Mouse (Mus musculus) inflammation-experienced regulatory T-cells, adult 6 months (primary cell): ENCODE measurements around the gene Sap25. TPM values are rescaled to one million over a fixed set of nuclear protein-coding genes. Genes with fewer than 3 reads are reported as not detected.

Experiments used
- ATAC-seq: one replicate; pipeline ENCODE4 v1.8.0; 2017
- polyA plus RNA-seq, 3 experiments: library from polyadenylated mRNA; unstranded; fragments of 100-300 nt; shearing (Covaris generic); gene quantifications; one replicate each; pipeline ENCODE4 v1.2.1; 2017

Gene Sap25
- polyA plus RNA-seq, 3 experiments from 2014 or later = 18.2 to 49.8 (median 44.0) TPM

DNA sequence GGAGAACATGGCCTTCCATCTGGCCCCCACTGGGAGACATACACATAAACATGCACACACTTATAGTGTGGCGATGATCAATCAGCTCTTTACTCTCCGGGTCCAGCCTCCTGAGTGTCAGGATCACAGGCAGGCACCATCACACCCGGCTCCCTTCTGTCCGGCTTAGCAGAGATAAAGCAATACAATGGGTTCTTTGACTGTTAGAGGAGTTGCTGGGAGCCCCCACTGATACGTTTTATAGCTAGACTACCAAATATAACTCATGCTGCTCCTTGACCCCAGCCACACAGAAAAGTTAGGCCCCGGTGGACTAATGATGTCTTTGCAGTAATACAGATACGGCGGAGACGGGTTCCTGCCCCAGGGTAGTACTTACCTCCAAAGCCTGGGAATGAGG, 21.9 kb downstream of the Sap25 start:
- ATAC-seq = no peak

DNA sequence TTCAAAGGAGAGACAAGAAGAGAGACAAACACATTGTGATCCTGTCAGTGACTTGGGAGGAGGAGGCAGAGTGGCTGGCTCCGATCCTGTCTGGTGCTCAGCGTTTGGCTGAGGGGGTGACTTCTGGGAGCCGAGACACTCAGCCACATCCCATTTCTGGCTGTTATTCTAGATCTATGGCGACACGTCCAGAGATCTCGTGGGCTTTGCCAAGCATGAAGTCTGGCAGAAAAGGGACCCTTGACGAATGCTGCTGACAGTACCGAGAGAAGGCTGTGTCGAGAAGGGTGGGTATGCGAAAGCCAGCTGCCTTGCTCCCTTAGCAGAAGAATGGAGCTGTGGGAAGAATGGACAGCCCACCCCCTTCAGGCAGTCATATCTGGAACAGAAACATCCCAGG, 27.8 kb downstream of the Sap25 start:
- no peak for ATAC-seq

DNA sequence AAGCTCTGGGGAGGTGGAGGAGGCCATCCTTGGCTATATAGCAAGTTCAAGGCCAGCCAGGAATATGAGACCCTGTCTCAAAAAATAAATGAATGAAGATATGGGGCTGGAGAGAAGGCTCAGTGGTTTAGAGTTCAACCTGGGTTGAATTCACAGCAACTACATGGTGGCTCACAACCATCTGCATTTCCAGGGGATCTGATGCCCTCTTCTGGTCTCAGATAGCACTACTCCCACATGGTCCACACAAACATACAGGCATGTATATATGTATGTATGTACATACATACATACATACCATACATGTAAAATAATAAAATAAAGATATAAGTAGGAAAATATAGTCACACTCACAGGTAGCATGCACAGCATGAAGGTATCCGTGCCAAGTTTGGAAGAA, 29.1 kb downstream of the Sap25 start:
- no peak for ATAC-seq

DNA sequence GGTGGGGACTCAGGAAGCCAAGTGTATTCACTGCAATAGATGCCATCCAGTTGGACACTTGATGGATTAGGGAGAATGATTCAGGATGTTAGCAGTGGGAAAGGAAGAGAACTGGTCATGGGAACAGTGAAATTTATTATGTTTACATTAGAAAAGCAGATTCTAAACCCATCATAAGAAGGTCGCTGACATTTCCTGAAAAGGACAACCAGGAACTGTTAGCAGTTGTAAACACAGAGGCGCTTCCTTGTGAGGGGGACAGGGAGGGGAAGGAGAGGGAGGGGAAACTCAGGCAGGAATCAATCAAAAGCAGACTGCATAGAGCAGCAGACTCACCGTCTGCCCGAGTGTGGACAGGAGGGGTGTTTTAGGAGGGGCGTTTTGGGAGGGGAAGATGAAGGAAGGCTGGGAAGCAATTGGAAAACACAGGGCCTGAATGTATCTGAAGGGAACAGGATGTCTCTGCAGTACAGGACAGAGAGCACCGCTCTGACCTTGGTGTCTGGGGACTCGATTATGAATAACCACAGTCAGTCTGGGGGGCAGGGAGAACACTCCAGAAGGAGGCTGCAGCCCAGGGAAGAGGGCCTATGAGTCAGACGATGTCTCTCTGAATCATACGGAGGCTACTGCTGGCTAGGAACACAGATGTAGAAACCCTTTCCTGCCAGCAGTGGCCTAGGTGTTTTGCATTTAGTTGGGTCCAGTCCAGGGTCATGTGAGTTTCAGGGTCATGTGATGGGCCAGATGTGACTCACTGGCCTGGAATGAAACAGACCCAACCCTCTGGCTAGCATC, 30.5 kb downstream of the Sap25 start:
- no peak for ATAC-seq

DNA sequence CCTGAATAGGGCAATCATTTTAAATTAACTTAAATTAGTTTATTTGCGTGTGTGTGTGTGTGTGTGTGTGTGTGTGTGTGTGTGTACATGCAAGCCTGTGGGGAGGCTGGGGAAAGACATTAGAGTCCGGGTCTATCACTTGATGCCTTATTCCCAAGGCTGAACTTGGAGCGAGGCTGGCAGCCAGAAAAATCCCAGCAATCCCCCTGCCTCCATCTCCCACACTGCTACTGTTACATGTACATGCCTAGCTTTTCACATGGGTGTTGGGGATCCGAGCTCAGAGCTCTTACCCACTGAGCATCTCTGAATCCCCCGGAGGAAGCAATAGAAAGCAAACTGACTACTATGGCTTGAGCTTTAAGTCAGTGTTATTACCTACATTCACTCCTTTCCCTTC, 31.2 kb downstream of the Sap25 start:
- no peak for ATAC-seq

DNA sequence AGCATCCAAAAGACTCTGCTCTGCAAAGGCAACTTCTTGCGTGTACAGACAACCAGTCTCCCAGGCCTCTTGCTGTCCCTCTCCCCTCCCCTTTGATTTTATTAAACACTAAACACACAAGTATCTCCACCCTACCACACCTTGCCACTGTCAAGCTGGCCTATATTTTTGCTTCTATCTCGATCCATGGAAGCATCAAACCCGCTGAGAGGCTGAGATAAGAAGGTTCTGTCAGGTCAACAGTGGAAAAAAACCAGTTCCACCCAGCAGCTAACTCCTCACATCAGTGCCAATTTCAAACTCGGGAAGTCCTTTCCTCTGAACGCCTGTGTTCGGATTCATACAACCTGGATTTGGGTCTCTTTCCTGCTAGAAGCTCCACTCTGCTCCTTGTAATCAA, 31.9 kb downstream of the Sap25 start:
- no peak for ATAC-seq

DNA sequence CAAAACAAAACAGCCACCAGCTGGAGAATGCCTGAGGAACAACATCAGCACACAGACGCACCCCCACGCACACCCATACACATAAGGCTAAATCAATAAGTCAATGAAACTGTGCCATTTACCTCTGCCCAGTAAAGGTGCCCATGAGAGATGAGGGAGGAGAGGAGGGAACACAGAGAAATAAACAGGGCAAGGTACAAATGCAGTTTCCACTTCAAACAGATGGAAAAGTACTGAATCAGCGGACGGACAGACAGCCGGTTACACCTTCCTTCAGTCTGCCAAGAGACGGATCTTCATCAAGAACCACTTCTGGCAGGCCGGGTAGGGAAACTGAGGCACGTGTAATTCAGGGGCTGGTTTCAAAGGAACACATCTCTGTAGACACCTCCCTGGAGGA, 33.7 kb downstream of the Sap25 start:
- no peak for ATAC-seq

DNA sequence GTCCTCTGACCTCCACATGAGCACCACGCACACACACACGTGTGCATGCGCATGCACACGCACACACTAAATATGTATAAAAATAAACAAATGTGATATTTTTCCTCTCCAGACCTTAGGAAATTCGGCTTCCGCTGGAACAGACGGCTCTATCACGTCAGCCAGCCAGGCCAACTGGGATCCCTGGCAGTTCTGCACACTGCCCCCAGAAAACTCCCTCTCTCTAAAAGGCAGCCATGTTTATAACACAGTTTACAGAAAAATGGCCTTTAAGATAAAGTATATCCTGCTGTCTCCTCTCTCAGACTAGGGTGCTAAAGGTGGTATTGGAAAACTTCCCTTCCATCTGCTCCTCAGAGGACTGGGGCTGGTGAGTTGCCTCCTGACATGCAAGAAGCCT, 36.7 kb downstream of the Sap25 start:
- no peak for ATAC-seq

DNA sequence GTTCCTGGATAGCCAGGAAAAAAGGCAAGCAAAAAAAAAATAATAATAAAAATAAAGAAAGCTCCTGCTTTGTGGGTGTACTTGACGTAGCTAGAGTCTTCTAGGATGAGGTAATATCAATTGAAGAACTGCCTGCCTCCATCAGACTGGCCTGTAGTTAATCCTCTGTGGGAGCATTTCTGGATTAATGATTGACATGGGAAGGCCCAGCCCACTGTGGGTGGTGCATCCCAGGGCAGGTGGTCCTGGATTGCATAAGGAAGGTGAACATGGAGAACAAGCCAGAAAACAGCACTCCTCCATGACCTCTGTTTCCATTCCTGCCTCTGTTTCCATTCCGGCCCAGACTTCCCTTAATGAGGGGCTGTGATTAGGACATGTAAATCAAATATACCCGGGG, 37.6 kb downstream of the Sap25 start:
- ATAC-seq = no peak

DNA sequence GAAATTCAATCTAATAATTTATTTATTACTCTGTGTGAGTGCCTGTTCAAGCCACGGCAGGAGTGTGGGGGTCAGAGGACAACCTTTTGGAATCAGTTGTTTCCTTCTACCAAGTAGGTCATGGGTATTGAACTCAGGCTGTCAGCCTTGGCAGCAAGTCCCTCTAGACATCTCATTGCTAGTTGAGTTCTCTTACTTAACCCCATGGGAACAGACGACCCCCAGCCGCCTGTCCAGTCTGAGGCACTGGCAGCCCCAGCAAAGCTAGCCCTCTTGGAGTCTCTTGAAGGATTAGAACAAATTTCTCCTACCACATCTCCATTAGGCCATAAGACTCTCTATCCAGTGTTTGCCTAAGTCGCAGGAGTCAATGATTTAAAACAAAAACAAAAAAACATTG, 38.6 kb downstream of the Sap25 start:
- ATAC-seq = no peak

DNA sequence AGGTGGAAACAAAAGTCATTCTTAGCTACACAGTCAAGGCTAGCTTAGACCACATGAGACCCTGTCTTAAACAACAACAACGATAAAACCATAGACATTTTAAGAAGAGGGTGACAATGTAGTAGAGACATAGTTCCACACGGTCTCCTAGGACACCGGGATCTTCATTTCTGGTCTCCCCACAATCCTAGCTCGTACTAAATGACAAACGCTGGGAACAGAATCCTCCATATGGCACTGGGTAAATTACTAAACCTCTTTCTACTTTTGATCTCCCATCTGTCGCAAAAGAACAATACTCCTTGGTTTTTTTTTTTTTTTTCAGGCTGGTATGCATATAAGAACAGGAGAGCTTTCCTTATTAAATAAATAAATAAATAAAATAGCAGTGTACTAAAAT, 41.4 kb downstream of the Sap25 start:
- no peak for ATAC-seq

DNA sequence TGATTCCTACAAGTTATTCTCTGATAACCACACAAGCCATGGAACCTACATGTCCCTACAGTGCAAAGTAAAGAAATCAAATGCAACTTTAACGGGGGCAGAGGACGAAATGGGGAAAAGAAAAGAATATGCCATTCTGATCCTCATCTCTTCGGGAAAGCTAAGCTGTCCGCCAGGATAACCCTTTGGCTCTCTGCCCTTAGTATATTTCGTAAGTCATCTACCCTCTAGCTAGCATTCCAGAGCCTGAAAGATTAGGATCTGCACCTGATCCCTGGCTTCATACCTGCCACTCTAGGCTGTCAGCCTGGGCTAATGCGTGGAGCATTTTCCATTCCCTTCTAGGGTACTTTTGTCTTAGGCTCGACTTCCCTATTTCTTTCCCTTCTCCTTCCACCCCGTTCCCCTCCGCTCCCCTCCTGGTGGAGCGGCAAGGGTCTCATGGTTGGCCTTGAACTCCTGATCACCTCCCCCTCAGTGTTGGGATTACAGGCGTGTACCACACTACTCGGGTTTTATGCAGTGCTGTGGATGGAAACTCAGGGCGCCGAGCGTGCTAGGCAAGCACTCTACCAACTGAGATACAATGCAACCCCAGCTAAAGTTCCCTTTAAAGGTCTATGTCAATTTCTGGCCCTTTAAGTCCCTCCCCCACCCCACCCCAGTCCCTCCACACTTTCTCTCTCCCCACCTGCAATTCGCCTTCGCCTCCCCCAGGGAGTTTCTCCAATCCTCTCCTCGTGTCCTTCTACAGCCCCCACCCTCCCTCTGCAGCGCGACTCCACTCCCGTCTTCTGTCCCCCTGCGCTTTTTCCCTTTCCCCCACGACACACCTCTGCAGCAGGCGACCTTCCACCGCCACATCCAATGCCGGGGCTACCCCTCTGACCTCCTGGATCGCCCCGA, 42.5 kb downstream of the Sap25 start:
- no peak for ATAC-seq

DNA sequence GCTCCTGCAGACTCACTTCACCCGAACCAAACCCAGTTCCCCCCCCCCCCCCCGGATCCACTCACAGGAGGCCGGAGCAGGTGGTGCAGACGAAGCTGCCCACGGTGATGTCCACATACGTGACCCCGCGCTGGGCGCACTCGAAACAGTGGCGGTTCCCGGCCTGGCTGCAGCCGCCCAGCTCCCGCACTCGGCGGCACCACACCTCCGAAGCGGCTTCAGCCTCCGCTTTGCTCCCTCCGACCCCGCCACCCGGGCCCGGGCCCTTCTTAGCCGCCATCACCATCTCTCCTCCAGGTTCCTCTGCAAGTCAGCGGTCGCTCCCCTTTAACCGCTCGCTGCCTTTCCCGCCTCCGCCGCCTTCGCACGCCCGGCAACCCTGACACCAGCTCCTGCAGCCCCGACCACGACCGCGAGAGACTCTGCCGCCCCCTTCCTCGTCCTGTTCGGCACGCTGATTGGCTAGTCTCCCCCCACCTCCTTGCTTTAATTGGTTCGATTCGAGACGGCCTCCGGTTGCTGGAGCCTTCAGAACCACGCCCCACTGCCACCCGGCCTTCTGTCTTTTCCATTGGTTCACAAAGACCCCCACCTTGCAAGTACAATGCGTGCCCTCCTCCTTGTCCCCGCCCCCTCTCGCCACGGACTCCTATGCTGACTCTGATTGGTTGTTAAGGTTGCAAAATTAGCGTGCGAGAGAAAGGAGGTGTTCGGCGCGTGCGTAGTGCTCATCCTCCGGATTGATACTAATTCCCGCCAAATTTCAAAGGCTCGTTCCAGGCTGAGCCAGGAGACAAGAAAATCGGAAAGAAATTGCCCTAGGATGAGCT, 43.4 kb downstream of the Sap25 start, which contains the start of gene Agfg2:
Gene Agfg2, minus strand, starts transcription at position 433 of the 830 bp plus-strand sequence.
- peak; percentile 98 for ATAC-seq

DNA sequence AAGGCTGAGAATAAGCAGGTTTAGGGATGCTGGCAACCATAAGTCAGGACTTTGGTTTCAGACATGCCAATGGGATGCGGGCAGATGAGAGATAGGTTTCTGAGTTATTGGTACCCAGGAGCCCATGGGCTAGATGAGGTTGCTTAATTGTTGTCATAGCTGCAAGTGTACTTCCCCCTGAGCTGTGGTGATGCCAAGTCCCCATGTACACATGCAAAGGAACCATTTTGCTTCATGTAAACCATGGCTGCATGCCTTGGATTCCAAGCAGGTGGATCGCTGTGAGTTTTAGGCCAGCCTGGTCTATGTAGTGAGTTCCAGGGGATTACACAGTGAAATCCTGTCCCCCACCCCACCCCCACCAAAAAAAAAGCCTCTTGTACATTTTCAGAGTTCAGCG, 44.5 kb downstream of the Sap25 start:
- ATAC-seq = no peak

DNA sequence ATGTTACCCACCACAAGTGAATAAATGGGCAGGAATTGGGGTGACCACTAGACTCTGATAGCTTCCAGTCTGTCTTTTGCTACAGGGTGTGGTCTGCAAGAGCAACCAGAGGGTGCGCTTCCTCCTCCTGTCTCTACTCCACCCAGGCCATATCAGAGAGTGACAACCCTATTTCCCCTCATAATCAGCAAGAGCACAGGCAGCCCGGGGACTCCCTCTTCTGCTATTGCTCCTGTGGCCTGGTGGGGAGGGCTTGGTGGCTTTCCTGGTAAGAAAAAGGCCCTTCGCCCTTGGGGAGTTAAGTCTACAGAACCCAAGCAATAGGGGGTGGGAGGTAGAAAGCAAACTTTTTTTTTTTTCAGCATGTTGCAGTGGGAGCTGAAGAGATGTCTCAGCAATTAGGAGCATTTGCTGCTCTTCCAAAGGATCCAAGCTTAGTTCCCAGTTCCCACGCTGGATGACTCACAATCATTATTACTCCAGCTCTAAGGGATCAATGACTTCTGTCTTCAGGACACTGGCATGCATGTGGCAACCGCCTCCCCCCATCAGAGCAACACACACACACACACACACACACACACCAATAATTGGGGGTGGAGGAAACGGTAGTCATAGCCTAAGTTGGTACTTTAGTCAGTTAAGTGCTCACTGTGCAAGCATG, 45.1 kb downstream of the Sap25 start:
- ATAC-seq = no peak

DNA sequence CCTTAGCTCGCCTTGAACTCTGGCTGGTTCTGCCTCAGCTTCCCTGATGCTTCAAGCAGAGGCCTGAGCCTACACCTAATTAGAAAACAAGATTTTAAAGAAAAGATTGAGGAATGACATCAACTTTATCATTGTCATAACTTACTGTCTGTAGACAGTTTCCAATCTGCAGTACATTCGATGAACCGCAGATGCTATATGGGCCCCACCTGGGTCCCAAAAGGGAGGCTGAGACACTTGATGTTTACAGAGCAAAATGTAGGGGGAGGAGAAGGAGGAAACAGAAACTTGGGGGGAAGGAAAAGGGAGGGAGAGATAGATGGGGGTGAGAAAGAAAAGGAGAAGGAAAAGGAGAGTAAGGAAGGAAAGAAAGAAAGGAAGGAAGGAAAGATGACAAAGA, 48.8 kb downstream of the Sap25 start:
- ATAC-seq = no peak

DNA sequence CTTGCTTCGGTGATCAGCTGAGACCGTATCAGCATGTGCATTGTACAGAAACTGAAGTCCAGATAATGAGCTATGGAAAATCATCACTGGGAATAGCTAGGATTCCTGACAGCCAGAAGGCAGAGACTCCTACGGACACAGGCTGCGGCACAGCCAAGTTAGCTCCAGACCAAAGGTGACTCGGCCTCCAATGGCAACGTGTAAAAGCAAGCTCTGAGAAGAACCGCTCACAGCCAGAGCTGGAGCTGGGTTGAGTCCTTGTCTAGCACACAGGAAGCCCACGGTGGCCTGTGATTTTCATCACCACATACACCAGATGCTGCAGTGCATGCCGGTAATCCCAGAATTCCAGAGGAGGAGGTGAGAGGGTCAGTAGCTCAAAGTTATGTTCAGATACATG, 49.4 kb downstream of the Sap25 start:
- no peak for ATAC-seq

DNA sequence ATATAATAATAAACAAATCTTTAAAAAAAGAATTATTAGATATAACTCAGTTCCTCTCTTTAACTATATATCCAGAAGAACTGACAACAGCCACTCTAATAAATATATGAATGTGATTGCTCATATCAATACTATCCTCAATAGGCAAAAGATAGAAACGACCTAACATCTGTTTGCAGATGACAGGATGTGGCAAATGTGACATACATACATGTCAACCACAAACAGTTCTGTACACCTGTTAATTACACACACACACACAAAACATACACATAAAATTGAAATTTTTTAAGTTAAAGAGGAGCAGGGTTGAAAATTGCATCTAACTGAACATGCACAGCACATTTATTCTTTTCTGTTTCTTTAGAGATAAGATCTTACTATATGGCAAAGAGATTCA, 50.7 kb downstream of the Sap25 start:
- ATAC-seq = peak; percentile 80
